Mouse (Mus musculus): ENCODE data around the gene Angptl4. TPM values are rescaled to one million over a fixed set of nuclear protein-coding genes. Genes with fewer than 3 reads are reported as not detected.
"Not testable (repeated sequence)": the region's sequence is repeated elsewhere in the genome, so short reads cannot be mapped to it uniquely, and the experiment has no call there.

Gene Angptl4
- polyA plus RNA-seq (2012; rRNA removed), result 2.4 and 2.9 TPM in 2 replicates

- TF ChIP-seq CTCF (IDR thresholded peaks at IDR 0.05; ENCODE audit: extremely low read depth, insufficient read depth, low read length) (no peak), POLR2A (IDR thresholded peaks at IDR 0.05; ENCODE audit: extremely low read depth, insufficient read depth, low read length) (no peak)
- peaks cover 2% of the 10 kb centered on the region; the same call in 1 of the 2 replicates for H3K4me1 ChIP-seq (ENCODE audit: control insufficient read depth, insufficient read depth, low read length)
- H3K27ac ChIP-seq (ENCODE audit: insufficient read depth, low read length), result peak within 1 kb of the TSS; percentile 64
Measured at GRCm38 (mm10) chr17:33781124-33781977, at the start of gene Angptl4. TSS of gene Angptl4 (minus strand) at chr17:33781830.

GRCm38 (mm10) chr17:33829561-33829960, 47.9 kb upstream of the Angptl4 start:
- no peak overlapping the region for H3K4me3 ChIP-seq (ENCODE audit: insufficient read depth, low read length)
- no peak overlapping the region for H3K27ac ChIP-seq (ENCODE audit: insufficient read depth, low read length)
- TF ChIP-seq POLR2A (IDR thresholded peaks at IDR 0.05; ENCODE audit: extremely low read depth, insufficient read depth, low read length) (no peak), CTCF (IDR thresholded peaks at IDR 0.05; ENCODE audit: extremely low read depth, insufficient read depth, low read length) (no peak)
- H3K4me1 ChIP-seq (ENCODE audit: control insufficient read depth, insufficient read depth, low read length), result no peaks in the 10 kb centered on the region

More at GRCm38 (mm10) chr17:33781124-33781977, at the start of gene Angptl4:
- peak within 1 kb of the TSS; percentile 30 for H3K4me3 ChIP-seq (ENCODE audit: insufficient read depth, low read length)

- no peaks in the 10 kb centered on the region for H3K4me1 ChIP-seq (ENCODE audit: control insufficient read depth, insufficient read depth, low read length)
- H3K4me3 ChIP-seq (ENCODE audit: insufficient read depth, low read length), result no peak overlapping the region
- TF ChIP-seq POLR2A (IDR thresholded peaks at IDR 0.05; ENCODE audit: extremely low read depth, insufficient read depth, low read length) (no peak), CTCF (IDR thresholded peaks at IDR 0.05; ENCODE audit: extremely low read depth, insufficient read depth, low read length) (no peak)
- H3K27ac ChIP-seq (ENCODE audit: insufficient read depth, low read length), result no peak overlapping the region
Measured at GRCm38 (mm10) chr17:33828892-33829291, 47.3 kb upstream of the Angptl4 start.

GRCm38 (mm10) chr17:33826850-33827249, 45.2 kb upstream of the Angptl4 start:
- peak; percentile 77 for TF ChIP-seq CTCF (IDR thresholded peaks at IDR 0.05; ENCODE audit: extremely low read depth, insufficient read depth, low read length)
- TF ChIP-seq POLR2A (IDR thresholded peaks at IDR 0.05; ENCODE audit: extremely low read depth, insufficient read depth, low read length), result no peak
- Histone ChIP-seq H3K4me1 (ENCODE audit: control insufficient read depth, insufficient read depth, low read length) (no peaks in the 10 kb centered on the region; the same call in 1 of the 2 replicates), H3K27ac (ENCODE audit: insufficient read depth, low read length) (no peak overlapping the region), H3K4me3 (ENCODE audit: insufficient read depth, low read length) (no peak overlapping the region)

GRCm38 (mm10) chr17:33825462-33825861, 43.8 kb upstream of the Angptl4 start:
- Histone ChIP-seq H3K4me1 (ENCODE audit: control insufficient read depth, insufficient read depth, low read length) (no peaks in the 10 kb centered on the region; the same call in 1 of the 2 replicates), H3K27ac (ENCODE audit: insufficient read depth, low read length) (no peak overlapping the region), H3K4me3 (ENCODE audit: insufficient read depth, low read length) (peak overlapping the region; percentile 80; the same call in 1 of the 2 replicates)
- TF ChIP-seq CTCF (IDR thresholded peaks at IDR 0.05; ENCODE audit: extremely low read depth, insufficient read depth, low read length) (no peak), POLR2A (IDR thresholded peaks at IDR 0.05; ENCODE audit: extremely low read depth, insufficient read depth, low read length) (no peak)

- not testable (repeated sequence) for H3K4me1 ChIP-seq (ENCODE audit: control insufficient read depth, insufficient read depth, low read length); H3K27ac ChIP-seq (ENCODE audit: insufficient read depth, low read length)
- H3K4me3 ChIP-seq (ENCODE audit: insufficient read depth, low read length), result peak overlapping the region; percentile 80
Measured at GRCm38 (mm10) chr17:33824997-33825330, 43.3 kb upstream of the Angptl4 start.

GRCm38 (mm10) chr17:33824084-33824996, 42.7 kb upstream of the Angptl4 start, which contains the start of the genes Rps28 and Ndufa7:
TSS of gene Rps28 (minus strand) at chr17:33824562.
TSS of gene Ndufa7 (plus strand) at chr17:33824572.
- TF ChIP-seq CTCF (IDR thresholded peaks at IDR 0.05; ENCODE audit: extremely low read depth, insufficient read depth, low read length), result no peak
- TF ChIP-seq POLR2A (IDR thresholded peaks at IDR 0.05; ENCODE audit: extremely low read depth, insufficient read depth, low read length), result peak; percentile 98
- H3K4me3 ChIP-seq (ENCODE audit: insufficient read depth, low read length), result peak within 1 kb of the TSS; percentile 80
- no peak within 1 kb of the TSS for H3K27ac ChIP-seq (ENCODE audit: insufficient read depth, low read length)
- no peaks in the 10 kb centered on the region; the same call in 1 of the 2 replicates for H3K4me1 ChIP-seq (ENCODE audit: control insufficient read depth, insufficient read depth, low read length)

GRCm38 (mm10) chr17:33823171-33823570, 41.5 kb upstream of the Angptl4 start:
- not testable (repeated sequence) for H3K4me1 ChIP-seq (ENCODE audit: control insufficient read depth, insufficient read depth, low read length); H3K27ac ChIP-seq (ENCODE audit: insufficient read depth, low read length)
- peak overlapping the region; percentile 80; the same call in 1 of the 2 replicates for H3K4me3 ChIP-seq (ENCODE audit: insufficient read depth, low read length)

- Histone ChIP-seq H3K4me1 (ENCODE audit: control insufficient read depth, insufficient read depth, low read length) (no peaks in the 10 kb centered on the region; the same call in 1 of the 2 replicates), H3K27ac (ENCODE audit: insufficient read depth, low read length) (no peak overlapping the region), H3K4me3 (ENCODE audit: insufficient read depth, low read length) (no peak overlapping the region)
- no peak for TF ChIP-seq POLR2A (IDR thresholded peaks at IDR 0.05; ENCODE audit: extremely low read depth, insufficient read depth, low read length)
- no peak for TF ChIP-seq CTCF (IDR thresholded peaks at IDR 0.05; ENCODE audit: extremely low read depth, insufficient read depth, low read length)
Measured at GRCm38 (mm10) chr17:33822436-33822959, 40.9 kb upstream of the Angptl4 start.
